Mouse (Mus musculus) adrenal gland, adult 10 weeks (tissue): ENCODE data around the gene H2al1f. TPM values are rescaled to one million over a fixed set of nuclear protein-coding genes. Genes with fewer than 3 reads are reported as not detected.

ENCODE experiments used
- polyA plus RNA-seq: library from polyadenylated mRNA; stranded (reverse); fragments of 350-450 nt; fragmentation: Illumina TruSeq; extraction: RNeasy Lipid Tissue Mini Kit (QIAGEN cat#74804); gene quantifications from one replicate; pipeline ENCODE4 v1.2.3, GENCODE M21; 2014; ENCODE audit warnings: low read depth, low replicate concordance

The H2al1f gene
- polyA plus RNA-seq = not detected

DNA sequence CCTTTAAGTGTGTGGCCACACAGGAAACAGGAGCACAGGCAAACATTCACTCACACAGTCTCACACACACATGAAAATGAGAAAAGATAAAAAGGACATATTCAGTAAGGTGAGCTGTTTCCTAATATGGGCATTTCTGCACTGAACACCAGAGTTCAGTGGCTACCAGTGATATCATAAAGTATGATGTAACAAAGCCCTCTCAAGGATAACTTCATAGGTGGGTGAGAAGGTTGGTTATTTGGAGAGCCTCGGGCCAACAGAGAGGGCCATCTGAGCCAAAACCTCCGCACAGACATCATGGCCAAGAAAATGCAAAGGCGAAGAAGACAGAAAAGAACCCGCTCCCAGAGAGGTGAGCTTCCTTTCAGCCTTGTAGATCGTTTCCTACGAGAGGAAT, at the start of gene H2al1f:
Gene H2al1f (plus strand): TSS at position 301 of the 400 bp plus-strand sequence.

DNA sequence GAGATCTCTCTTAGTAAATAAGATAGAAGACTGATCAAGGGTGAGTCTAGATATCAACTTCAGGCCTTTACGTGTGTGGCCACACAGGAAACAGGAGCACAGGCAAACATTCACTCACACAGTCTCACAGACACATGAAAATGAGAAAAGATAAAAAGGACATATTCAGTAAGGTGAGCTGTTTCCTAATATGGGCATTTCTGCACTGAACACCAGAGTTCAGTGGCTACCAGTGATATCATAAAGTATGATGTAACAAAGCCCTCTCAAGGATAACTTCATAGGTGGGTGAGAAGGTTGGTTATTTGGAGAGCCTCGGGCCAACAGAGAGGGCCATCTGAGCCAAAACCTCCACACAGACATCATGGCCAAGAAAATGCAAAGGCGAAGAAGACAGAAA, 16.0 kb upstream of the H2al1f start, which contains the start of gene H2al1a:
Gene H2al1a (plus strand): TSS at position 301 of the 400 bp plus-strand sequence.

GRCm38 (mm10) chrX:11302132-11302531, 12.8 kb upstream of the H2al1f start, which contains the start of gene H2al1b:
Gene H2al1b (plus strand): TSS chrX:11302432.

DNA sequence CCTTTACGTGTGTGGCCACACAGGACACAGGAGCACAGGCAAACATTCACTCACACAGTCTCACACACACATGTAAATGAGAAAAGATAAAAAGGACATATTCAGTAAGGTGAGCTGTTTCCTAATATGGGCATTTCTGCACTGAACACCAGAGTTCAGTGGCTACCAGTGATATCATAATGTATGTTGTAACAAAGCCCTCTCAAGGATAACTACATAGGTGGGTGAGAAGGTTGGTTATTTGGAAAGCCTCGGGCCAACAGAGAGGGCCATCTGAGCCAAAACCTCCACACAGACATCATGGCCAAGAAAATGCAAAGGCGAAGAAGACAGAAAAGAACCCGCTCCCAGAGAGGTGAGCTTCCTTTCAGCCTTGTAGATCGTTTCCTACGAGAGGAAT, 9.6 kb upstream of the H2al1f start, which contains the start of gene H2al1c:
Gene H2al1c (plus strand): TSS at position 301 of the 400 bp plus-strand sequence.

DNA sequence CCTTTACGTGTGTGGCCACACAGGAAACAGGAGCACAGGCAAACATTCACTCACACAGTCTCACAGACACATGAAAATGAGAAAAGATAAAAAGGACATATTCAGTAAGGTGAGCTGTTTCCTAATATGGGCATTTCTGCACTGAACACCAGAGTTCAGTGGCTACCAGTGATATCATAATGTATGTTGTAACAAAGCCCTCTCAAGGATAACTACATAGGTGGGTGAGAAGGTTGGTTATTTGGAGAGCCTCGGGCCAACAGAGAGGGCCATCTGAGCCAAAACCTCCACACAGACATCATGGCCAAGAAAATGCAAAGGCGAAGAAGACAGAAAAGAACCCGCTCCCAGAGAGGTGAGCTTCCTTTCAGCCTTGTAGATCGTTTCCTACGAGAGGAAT, 6.4 kb upstream of the H2al1f start, which contains the start of gene H2al1d:
Gene H2al1d (plus strand): TSS at position 301 of the 400 bp plus-strand sequence.

DNA sequence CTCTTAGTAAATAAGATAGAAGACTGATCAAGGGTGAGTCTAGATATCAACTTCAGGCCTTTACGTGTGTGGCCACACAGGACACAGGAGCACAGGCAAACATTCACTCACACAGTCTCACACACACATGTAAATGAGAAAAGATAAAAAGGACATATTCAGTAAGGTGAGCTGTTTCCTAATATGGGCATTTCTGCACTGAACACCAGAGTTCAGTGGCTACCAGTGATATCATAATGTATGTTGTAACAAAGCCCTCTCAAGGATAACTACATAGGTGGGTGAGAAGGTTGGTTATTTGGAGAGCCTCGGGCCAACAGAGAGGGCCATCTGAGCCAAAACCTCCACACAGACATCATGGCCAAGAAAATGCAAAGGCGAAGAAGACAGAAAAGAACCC, 3.3 kb upstream of the H2al1f start, which contains the start of gene H2al1e:
Gene H2al1e (plus strand): TSS at position 301 of the 400 bp plus-strand sequence.

DNA sequence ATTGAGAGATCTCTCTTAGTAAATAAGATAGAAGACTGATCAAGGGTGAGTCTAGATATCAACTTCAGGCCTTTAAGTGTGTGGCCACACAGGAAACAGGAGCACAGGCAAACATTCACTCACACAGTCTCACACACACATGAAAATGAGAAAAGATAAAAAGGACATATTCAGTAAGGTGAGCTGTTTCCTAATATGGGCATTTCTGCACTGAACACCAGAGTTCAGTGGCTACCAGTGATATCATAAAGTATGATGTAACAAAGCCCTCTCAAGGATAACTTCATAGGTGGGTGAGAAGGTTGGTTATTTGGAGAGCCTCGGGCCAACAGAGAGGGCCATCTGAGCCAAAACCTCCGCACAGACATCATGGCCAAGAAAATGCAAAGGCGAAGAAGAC, 3.0 kb downstream of the H2al1f start, which contains the start of gene H2al1g:
Gene H2al1g (plus strand): TSS at position 301 of the 400 bp plus-strand sequence.

DNA sequence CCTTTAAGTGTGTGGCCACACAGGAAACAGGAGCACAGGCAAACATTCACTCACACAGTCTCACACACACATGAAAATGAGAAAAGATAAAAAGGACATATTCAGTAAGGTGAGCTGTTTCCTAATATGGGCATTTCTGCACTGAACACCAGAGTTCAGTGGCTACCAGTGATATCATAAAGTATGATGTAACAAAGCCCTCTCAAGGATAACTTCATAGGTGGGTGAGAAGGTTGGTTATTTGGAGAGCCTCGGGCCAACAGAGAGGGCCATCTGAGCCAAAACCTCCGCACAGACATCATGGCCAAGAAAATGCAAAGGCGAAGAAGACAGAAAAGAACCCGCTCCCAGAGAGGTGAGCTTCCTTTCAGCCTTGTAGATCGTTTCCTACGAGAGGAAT, 6.2 kb downstream of the H2al1f start, which contains the start of gene H2al1h:
Gene H2al1h (plus strand): TSS at position 301 of the 400 bp plus-strand sequence.

DNA sequence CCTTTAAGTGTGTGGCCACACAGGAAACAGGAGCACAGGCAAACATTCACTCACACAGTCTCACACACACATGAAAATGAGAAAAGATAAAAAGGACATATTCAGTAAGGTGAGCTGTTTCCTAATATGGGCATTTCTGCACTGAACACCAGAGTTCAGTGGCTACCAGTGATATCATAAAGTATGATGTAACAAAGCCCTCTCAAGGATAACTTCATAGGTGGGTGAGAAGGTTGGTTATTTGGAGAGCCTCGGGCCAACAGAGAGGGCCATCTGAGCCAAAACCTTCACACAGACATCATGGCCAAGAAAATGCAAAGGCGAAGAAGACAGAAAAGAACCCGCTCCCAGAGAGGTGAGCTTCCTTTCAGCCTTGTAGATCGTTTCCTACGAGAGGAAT, 9.4 kb downstream of the H2al1f start, which contains the start of gene H2al1i:
Gene H2al1i (plus strand): TSS at position 301 of the 400 bp plus-strand sequence.

GRCm38 (mm10) chrX:11327522-11327921, 12.6 kb downstream of the H2al1f start, which contains the start of gene H2al1j:
Gene H2al1j (plus strand): TSS chrX:11327822.

Other genes starting within 250 kb of the H2al1f start
- gene H2al1a, start 15.9 kb upstream of the H2al1f start, polyA plus RNA-seq = not detected
- not detected for gene H2al1b, start 12.7 kb upstream of the H2al1f start, polyA plus RNA-seq
- not detected for gene H2al1c, start 9.5 kb upstream of the H2al1f start, polyA plus RNA-seq
- gene H2al1d, start 6.3 kb upstream of the H2al1f start, polyA plus RNA-seq = not detected
- gene H2al1e, start 3.2 kb upstream of the H2al1f start, polyA plus RNA-seq = not detected
- not detected for gene H2al1g, start 3.1 kb downstream of the H2al1f start, polyA plus RNA-seq
- not detected for gene H2al1h, start 6.3 kb downstream of the H2al1f start, polyA plus RNA-seq
- not detected for gene H2al1i, start 9.5 kb downstream of the H2al1f start, polyA plus RNA-seq
- not detected for gene H2al1j, start 12.7 kb downstream of the H2al1f start, polyA plus RNA-seq